Mouse (Mus musculus) embryonic facial prominence, embryonic 13.5 days (tissue): Measurements from ENCODE around the gene Rbm33. TPM values are rescaled to one million over a fixed set of nuclear protein-coding genes. Genes with fewer than 3 reads are reported as not detected.
A peak's percentile ranks its signal among the peaks of the same experiment; 100 is the strongest.

ENCODE experiments used
- ATAC-seq: fragments of 200-750 bp; cut with Nextera tagmentation; 2 replicates; pipeline ENCODE4 v1.8.0; 2017; ENCODE audit warnings: low read depth; ENCODE audit not compliant: insufficient number of reproducible peaks, insufficient read depth, low FRiP score, low TSS enrichment
- H3K27ac ChIP-seq: fragments of 300-500 bp; sonication (generic); 2 replicates; pipeline ENCODE4 v1.5.1; 2015; ENCODE audit warnings: moderate library complexity, mild to moderate bottlenecking, inconsistent platforms
- H3K27me3 ChIP-seq: fragments of 300-500 bp; sonication (generic); 2 replicates; pipeline ENCODE4 v1.6.1; 2015; ENCODE audit warnings: mild to moderate bottlenecking, inconsistent platforms
- H3K36me3 ChIP-seq: fragments of 300-500 bp; sonication (generic); 2 replicates; pipeline ENCODE4 v1.6.1; 2015; ENCODE audit warnings: mild to moderate bottlenecking, inconsistent platforms
- H3K4me1 ChIP-seq: fragments of 300-500 bp; sonication (generic); 2 replicates; pipeline ENCODE4 v1.6.1; 2015; ENCODE audit warnings: inconsistent platforms
- H3K4me2 ChIP-seq: fragments of 300-500 bp; sonication (generic); 2 replicates; pipeline ENCODE4 v1.6.1; 2015; ENCODE audit warnings: moderate library complexity, mild to moderate bottlenecking, inconsistent platforms
- H3K4me3 ChIP-seq: fragments of 300-500 bp; sonication (generic); 2 replicates; pipeline ENCODE4 v1.5.1; 2015; ENCODE audit warnings: mild to moderate bottlenecking, inconsistent platforms
- H3K9ac ChIP-seq: fragments of 300-500 bp; sonication (generic); 2 replicates; pipeline ENCODE4 v1.6.1; 2015; ENCODE audit warnings: mild to moderate bottlenecking, inconsistent platforms
- H3K9me3 ChIP-seq: fragments of 300-500 bp; sonication (generic); 2 replicates; pipeline ENCODE4 v1.6.1; 2016; ENCODE audit warnings: inconsistent platforms
- WGBS: fragments of 180-500 bp; shearing (Covaris S2); methylation state at CpG from one replicate; pipeline ENCODE4 v1.1.7; 2015; ENCODE audit warnings: mixed read lengths; 5-methylcytosine and 5-hydroxymethylcytosine counted together
- polyA plus RNA-seq: library from polyadenylated mRNA; unstranded; fragments of >200 nt; fragmentation: Nextera tagmentation; extraction: Ambion mirVana; gene quantifications from 2 replicates; pipeline ENCODE4 v1.2.1, GENCODE M21; 2015

Rbm33 gene
- polyA plus RNA-seq, 1 experiment from 2014 or later = 15.2 TPM

- no peak for ATAC-seq
- Histone ChIP-seq H3K27ac (no peak overlapping the region; the same call in 1 of the 2 replicates), H3K4me2 (no peak overlapping the region), H3K27me3 (no peaks in the 10 kb centered on the region), H3K9me3 (no peaks in the 10 kb centered on the region), H3K4me1 (0 out of 2 replicates have a peak, but pooled peaks cover 3% of the 10 kb centered on the region), H3K9ac (no peak overlapping the region), H3K36me3 (peaks cover 21% of the 10 kb centered on the region), H3K4me3 (no peak overlapping the region)
- 82% methylated on average over 7 of the region's 7 CpGs for WGBS
These were observed 12.3 kb downstream of the Rbm33 start for GRCm38 (mm10) chr5:28329024-28329806.

- no peaks in the 10 kb centered on the region for H3K4me1 ChIP-seq
- H3K9ac ChIP-seq = no peak overlapping the region
- ATAC-seq = no peak
- no peaks in the 10 kb centered on the region for H3K9me3 ChIP-seq
- no peak overlapping the region for H3K4me2 ChIP-seq
- no peaks in the 10 kb centered on the region for H3K27me3 ChIP-seq
- H3K4me3 ChIP-seq = no peak overlapping the region
- whole genome bisulfite sequencing = 77% methylated on average over 2 of the region's 2 CpGs
- H3K27ac ChIP-seq = no peak overlapping the region
- H3K36me3 ChIP-seq = peaks cover 49% of the 10 kb centered on the region
These were observed 16.8 kb downstream of the Rbm33 start for GRCm38 (mm10) chr5:28333731-28334130.

GRCm38 (mm10) chr5:28351857-28352513 is 35.1 kb downstream of the Rbm33 start:
- Histone ChIP-seq H3K4me1 (0 out of 2 replicates have a peak, but pooled peaks cover 4% of the 10 kb centered on the region), H3K36me3 (peaks cover 50% of the 10 kb centered on the region)
- no peak for ATAC-seq

GRCm38 (mm10) chr5:28355614-28356013 is 38.7 kb downstream of the Rbm33 start:
- Histone ChIP-seq H3K4me2 (no peak overlapping the region), H3K36me3 (peaks cover 59% of the 10 kb centered on the region), H3K27me3 (no peaks in the 10 kb centered on the region), H3K4me1 (0 out of 2 replicates have a peak, but pooled peaks cover 4% of the 10 kb centered on the region), H3K9me3 (no peaks in the 10 kb centered on the region), H3K27ac (no peak overlapping the region), H3K4me3 (no peak overlapping the region), H3K9ac (no peak overlapping the region)
- ATAC-seq = no peak

More at GRCm38 (mm10) chr5:28351857-28352513, 35.1 kb downstream of the Rbm33 start:
- Histone ChIP-seq H3K4me2 (no peak overlapping the region), H3K27me3 (no peaks in the 10 kb centered on the region), H3K9me3 (0 out of 2 replicates have a peak, but pooled peaks cover 9% of the 10 kb centered on the region), H3K9ac (no peak overlapping the region), H3K4me3 (no peak overlapping the region), H3K27ac (no peak overlapping the region)

GRCm38 (mm10) chr5:28360745-28361144 is 43.8 kb downstream of the Rbm33 start:
- Histone ChIP-seq H3K4me1 (no peaks in the 10 kb centered on the region), H3K27me3 (no peaks in the 10 kb centered on the region), H3K9ac (no peak overlapping the region), H3K4me2 (no peak overlapping the region), H3K4me3 (no peak overlapping the region), H3K9me3 (no peaks in the 10 kb centered on the region), H3K36me3 (peaks cover 78% of the 10 kb centered on the region), H3K27ac (no peak overlapping the region)
- WGBS = 87% methylated on average over 2 of the region's 2 CpGs
- ATAC-seq = no peak

GRCm38 (mm10) chr5:28368056-28368455 is 51.1 kb downstream of the Rbm33 start:
- Histone ChIP-seq H3K4me1 (0 out of 2 replicates have a peak, but pooled peaks cover 2% of the 10 kb centered on the region), H3K27me3 (no peaks in the 10 kb centered on the region), H3K27ac (peak overlapping the region; percentile 45), H3K36me3 (peaks cover 65% of the 10 kb centered on the region), H3K9ac (no peak overlapping the region), H3K9me3 (no peaks in the 10 kb centered on the region), H3K4me3 (no peak overlapping the region), H3K4me2 (no peak overlapping the region)
- WGBS = 38% methylated on average over 2 of the region's 2 CpGs
- ATAC-seq = no peak

- H3K9ac ChIP-seq = no peak overlapping the region
- H3K9me3 ChIP-seq = no peaks in the 10 kb centered on the region
- H3K36me3 ChIP-seq = peaks cover 45% of the 10 kb centered on the region
- no peak overlapping the region for H3K4me2 ChIP-seq
- H3K4me1 ChIP-seq = 0 out of 2 replicates have a peak, but pooled peaks cover 2% of the 10 kb centered on the region
- H3K27me3 ChIP-seq = no peaks in the 10 kb centered on the region
- ATAC-seq = no peak
- H3K4me3 ChIP-seq = no peak overlapping the region
- no peak overlapping the region for H3K27ac ChIP-seq
These were observed 53.9 kb downstream of the Rbm33 start for GRCm38 (mm10) chr5:28370836-28371235.

GRCm38 (mm10) chr5:28372172-28372664 is 55.3 kb downstream of the Rbm33 start:
- 98% methylated on average over 1 of the region's 1 CpGs for WGBS
- ATAC-seq = no peak
- Histone ChIP-seq H3K36me3 (peaks cover 44% of the 10 kb centered on the region), H3K4me1 (0 out of 2 replicates have a peak, but pooled peaks cover 2% of the 10 kb centered on the region), H3K27ac (no peak overlapping the region), H3K27me3 (no peaks in the 10 kb centered on the region), H3K9ac (no peak overlapping the region), H3K9me3 (no peaks in the 10 kb centered on the region), H3K4me2 (no peak overlapping the region), H3K4me3 (no peak overlapping the region)

- Histone ChIP-seq H3K9me3 (no peaks in the 10 kb centered on the region), H3K36me3 (peaks cover 42% of the 10 kb centered on the region), H3K4me1 (no peaks in the 10 kb centered on the region), H3K27me3 (no peaks in the 10 kb centered on the region), H3K27ac (no peak overlapping the region), H3K9ac (no peak overlapping the region), H3K4me2 (no peak overlapping the region), H3K4me3 (no peak overlapping the region)
- no peak for ATAC-seq
- WGBS = 88% methylated on average over 2 of the region's 2 CpGs
These were observed 56.8 kb downstream of the Rbm33 start for GRCm38 (mm10) chr5:28373498-28374427.

- no peak overlapping the region for H3K9ac ChIP-seq
- no peak overlapping the region for H3K4me2 ChIP-seq
- no peaks in the 10 kb centered on the region for H3K27me3 ChIP-seq
- no peaks in the 10 kb centered on the region for H3K4me1 ChIP-seq
- H3K9me3 ChIP-seq = no peaks in the 10 kb centered on the region
- no peak for ATAC-seq
- H3K4me3 ChIP-seq = no peak overlapping the region
- peaks cover 47% of the 10 kb centered on the region for H3K36me3 ChIP-seq
- no peak overlapping the region for H3K27ac ChIP-seq
These were observed 60.4 kb downstream of the Rbm33 start for GRCm38 (mm10) chr5:28377299-28377698.

- no peak for ATAC-seq
- Histone ChIP-seq H3K36me3 (peaks cover 43% of the 10 kb centered on the region), H3K27ac (no peak overlapping the region), H3K4me1 (no peaks in the 10 kb centered on the region), H3K9me3 (no peaks in the 10 kb centered on the region), H3K27me3 (no peaks in the 10 kb centered on the region), H3K9ac (no peak overlapping the region), H3K4me2 (no peak overlapping the region), H3K4me3 (no peak overlapping the region)
- 72% methylated on average over 1 of the region's 1 CpGs for WGBS
These were observed 65.4 kb downstream of the Rbm33 start for GRCm38 (mm10) chr5:28382289-28382688.
